Mouse (Mus musculus): ENCODE data around the gene Ctcfl.

Gene Ctcfl

DNA sequence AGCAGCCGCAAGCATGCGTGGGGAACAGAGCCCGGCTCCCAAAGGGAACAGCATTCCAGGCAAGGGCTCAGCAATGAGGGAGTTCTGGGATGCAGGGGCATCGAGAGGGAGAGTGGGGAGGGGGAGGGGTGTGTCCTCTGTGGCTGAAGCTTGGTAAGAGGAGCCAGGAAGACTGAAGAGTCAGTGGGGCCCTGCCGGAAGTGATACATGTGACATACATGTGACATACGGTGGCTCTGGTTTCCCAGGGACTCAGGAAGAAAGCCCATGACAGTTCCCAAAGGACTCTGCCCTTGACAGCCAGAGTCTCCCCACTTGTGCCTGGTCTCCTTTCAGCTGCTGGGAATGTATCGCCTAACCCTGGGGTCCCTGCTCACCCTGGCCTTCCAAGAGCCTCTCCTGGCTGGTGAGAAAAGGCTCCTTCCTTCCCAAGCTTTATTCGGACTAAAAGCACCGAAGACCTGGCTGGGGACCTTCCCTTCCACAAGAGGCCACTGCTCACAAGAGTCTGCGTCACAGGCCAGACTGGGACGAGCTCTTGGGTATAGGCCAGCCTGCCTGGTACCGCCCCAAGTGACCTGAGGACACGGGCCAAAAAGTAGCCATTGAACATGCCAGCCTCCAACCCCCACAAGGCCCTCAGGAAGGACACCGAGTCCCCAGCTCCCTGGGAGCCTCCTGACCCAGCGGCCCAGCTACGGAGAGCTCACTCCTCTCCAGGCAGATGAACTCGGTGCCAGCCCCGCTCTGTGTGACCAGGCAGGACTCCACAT lies 74.9 kb downstream of the Ctcfl start:
- no peak for DNase-seq
